ENCODE assay signal across 22 mouse cellular contexts in genomic region chr11:113928831-113929230, GRCm38 (mm10).
DNase-seq lines count a peak whose midpoint lies in the region; ATAC-seq and TF ChIP-seq lines count a peak whose summit lies in the region.
"Had no signal": no experiment of that assay in that cellular context is flagged by ENCODE, and none has a peak within 500 bp of the region (broad histone marks: within the 10 kb centered on the region; RNA-seq: fewer than 3 reads in every experiment).

No protein-coding gene starts in this region.

- H3K4me1 ChIP-seq in hindbrain, embryonic 16.5 days (ENCODE audit: control insufficient read depth, insufficient read depth, low read depth, low read length) = peaks cover 17% of the 10 kb centered on the region
- peaks cover 14% of the 10 kb centered on the region for H3K4me1 ChIP-seq in hindbrain, postnatal 0 days (ENCODE audit: insufficient read depth, low read length)
- H3K4me1 ChIP-seq in midbrain, embryonic 13.5 days (replicated peaks) = peaks cover 61% of the 10 kb centered on the region
- peaks cover 23% of the 10 kb centered on the region for H3K4me1 ChIP-seq in midbrain, embryonic 16.5 days (ENCODE audit: control insufficient read depth, insufficient read depth, low read length)
- H3K4me1 ChIP-seq in embryonic facial prominence, embryonic 10.5 days = peaks cover 51% of the 10 kb centered on the region
- H3K4me1 ChIP-seq: liver, embryonic 15.5 days had no signal

- no peaks in the 10 kb centered on the region for H3K36me3 ChIP-seq in hindbrain, embryonic 16.5 days (ENCODE audit: control insufficient read depth, insufficient read depth, low read length)
- H3K36me3 ChIP-seq in hindbrain, postnatal 0 days (ENCODE audit: insufficient read depth, low read length) = no peaks in the 10 kb centered on the region
- H3K36me3 ChIP-seq in midbrain, embryonic 13.5 days = no peaks in the 10 kb centered on the region
- no peaks in the 10 kb centered on the region for H3K36me3 ChIP-seq in midbrain, embryonic 16.5 days (ENCODE audit: control insufficient read depth, insufficient read depth, low read length)
- no peaks in the 10 kb centered on the region for H3K36me3 ChIP-seq in embryonic facial prominence, embryonic 10.5 days (replicated peaks)
- H3K36me3 ChIP-seq: kidney, embryonic 15.5 days; limb, embryonic 12.5 days; liver, embryonic 15.5 days had no signal

- WGBS in hindbrain, embryonic 16.5 days = 50% methylated on average over 2 of the region's 2 CpGs
- WGBS in hindbrain, postnatal 0 days = 58% methylated on average over 2 of the region's 2 CpGs
- WGBS in midbrain, embryonic 13.5 days = 51% methylated on average over 2 of the region's 2 CpGs
- WGBS in midbrain, embryonic 16.5 days = 45% methylated on average over 2 of the region's 2 CpGs
- WGBS in embryonic facial prominence, embryonic 10.5 days = 84% methylated on average over 2 of the region's 2 CpGs

- no peak overlapping the region for H3K27ac ChIP-seq in hindbrain, embryonic 16.5 days (ENCODE audit: low read depth, low read length)
- no peak overlapping the region for H3K27ac ChIP-seq in hindbrain, postnatal 0 days
- H3K27ac ChIP-seq in midbrain, embryonic 13.5 days = 0 out of 2 replicates have a peak overlapping the region, but pooled peaks have one; percentile 11
- H3K27ac ChIP-seq in midbrain, embryonic 16.5 days (ENCODE audit: low read length) = no peak overlapping the region
- H3K27ac ChIP-seq in embryonic facial prominence, embryonic 10.5 days (replicated peaks) = no peak overlapping the region
- H3K27ac ChIP-seq: kidney, embryonic 15.5 days; limb, embryonic 12.5 days; liver, embryonic 15.5 days had no signal

- no peak for DNase-seq in hindbrain, postnatal 0 days (ENCODE audit: low spot score)
- DNase-seq in cerebellum, adult 9-10 months = peak; percentile 42
- DNase-seq in cerebellum, postnatal 36 days = peak; percentile 39 to 53
- no peak for DNase-seq in ovary, postnatal 36 days (ENCODE audit: low spot score)
- DNase-seq in embryonic facial prominence, embryonic 10.5 days (ENCODE audit: low spot score) = no peak
- DNase-seq: adrenal gland, adult 8-10 months; B cell, adult 2 months; gastrocnemius, postnatal 10 days; heart, postnatal 14 days; kidney, postnatal 25 days; lung, embryonic 14.5 days; thymus, postnatal 14 days had no signal

- no peaks in the 10 kb centered on the region for H3K27me3 ChIP-seq in hindbrain, embryonic 16.5 days (replicated peaks; ENCODE audit: control insufficient read depth, insufficient read depth, low read length)
- H3K27me3 ChIP-seq in hindbrain, postnatal 0 days (ENCODE audit: insufficient read depth, low read length) = no peaks in the 10 kb centered on the region
- no peaks in the 10 kb centered on the region for H3K27me3 ChIP-seq in midbrain, embryonic 13.5 days
- H3K27me3 ChIP-seq in midbrain, embryonic 16.5 days (ENCODE audit: control insufficient read depth, insufficient read depth, low read depth, low read length) = no peaks in the 10 kb centered on the region
- no peaks in the 10 kb centered on the region for H3K27me3 ChIP-seq in embryonic facial prominence, embryonic 10.5 days (replicated peaks; ENCODE audit: low read depth, poor library complexity, severe bottlenecking)
- H3K27me3 ChIP-seq: kidney, embryonic 15.5 days; liver, embryonic 15.5 days had no signal

- no peak overlapping the region for H3K4me2 ChIP-seq in hindbrain, embryonic 16.5 days (ENCODE audit: low read length)
- H3K4me2 ChIP-seq in hindbrain, postnatal 0 days (ENCODE audit: low read depth, low read length) = no peak overlapping the region
- H3K4me2 ChIP-seq in midbrain, embryonic 13.5 days (replicated peaks) = no peak overlapping the region
- H3K4me2 ChIP-seq in midbrain, embryonic 16.5 days (ENCODE audit: low read length) = no peak overlapping the region
- H3K4me2 ChIP-seq: kidney, embryonic 15.5 days; limb, embryonic 12.5 days; liver, embryonic 15.5 days; lung, embryonic 14.5 days; midbrain, embryonic 11.5 days had no signal

- TF ChIP-seq CTCF in hindbrain, postnatal 0 days (IDR thresholded peaks at IDR 0.05; ENCODE audit: low read depth) = no peak

- H3K9me3 ChIP-seq in hindbrain, embryonic 16.5 days (ENCODE audit: control insufficient read depth, low read length) = no peaks in the 10 kb centered on the region
- no peaks in the 10 kb centered on the region for H3K9me3 ChIP-seq in hindbrain, postnatal 0 days (ENCODE audit: low read length)
- H3K9me3 ChIP-seq in midbrain, embryonic 13.5 days = no peaks in the 10 kb centered on the region
- no peaks in the 10 kb centered on the region for H3K9me3 ChIP-seq in midbrain, embryonic 16.5 days (replicated peaks; ENCODE audit: control insufficient read depth, low read length, poor library complexity, severe bottlenecking)
- no peaks in the 10 kb centered on the region for H3K9me3 ChIP-seq in embryonic facial prominence, embryonic 10.5 days
- H3K9me3 ChIP-seq: kidney, embryonic 15.5 days; limb, embryonic 12.5 days; liver, embryonic 15.5 days had no signal

- H3K9ac ChIP-seq in hindbrain, embryonic 16.5 days (ENCODE audit: low read depth, low read length) = peak overlapping the region; percentile 23; the same call in 1 of the 2 replicates
- H3K9ac ChIP-seq in hindbrain, postnatal 0 days (replicated peaks; ENCODE audit: low read length) = no peak overlapping the region
- H3K9ac ChIP-seq in midbrain, embryonic 13.5 days (replicated peaks) = no peak overlapping the region
- no peak overlapping the region for H3K9ac ChIP-seq in midbrain, embryonic 16.5 days (ENCODE audit: low read depth, low read length)
- H3K9ac ChIP-seq: kidney, embryonic 15.5 days; limb, embryonic 12.5 days; liver, embryonic 15.5 days; lung, embryonic 14.5 days had no signal

- no peak for ATAC-seq in hindbrain, embryonic 16.5 days
- ATAC-seq in hindbrain, postnatal 0 days = no peak
- no peak for ATAC-seq in midbrain, embryonic 13.5 days
- ATAC-seq in midbrain, embryonic 16.5 days = no peak
- ATAC-seq: activated CD4-positive, CD25-positive, alpha-beta regulatory T cell, adult 4 months; intestine, postnatal 0 days had no signal

- H3K4me3 ChIP-seq in hindbrain, embryonic 16.5 days (ENCODE audit: low read length) = no peak overlapping the region
- no peak overlapping the region for H3K4me3 ChIP-seq in hindbrain, postnatal 0 days (ENCODE audit: low read length)
- H3K4me3 ChIP-seq in midbrain, embryonic 13.5 days (replicated peaks) = no peak overlapping the region
- no peak overlapping the region for H3K4me3 ChIP-seq in midbrain, embryonic 16.5 days (ENCODE audit: low read depth, low read length)
- no peak overlapping the region for H3K4me3 ChIP-seq in embryonic facial prominence, embryonic 10.5 days
- H3K4me3 ChIP-seq: erythroblast, embryonic 14.5 days; kidney, embryonic 15.5 days; limb, embryonic 12.5 days; liver, embryonic 15.5 days had no signal

Comparison
In these comparisons a context has a peak if more than half of its experiments do, and no peak if none do; other contexts are left out.
1. DNase-seq: peak in cerebellum, adult 9-10 months (single experiment) and cerebellum, postnatal 36 days (2 of 2); none in hindbrain, postnatal 0 days (single experiment), ovary, postnatal 36 days (single experiment) and embryonic facial prominence, embryonic 10.5 days (single experiment).